Mouse (Mus musculus) testis, adult 2 months (tissue): ENCODE measurements around the gene Gm39566.

Source experiments
- CTCF ChIP-seq: fragments of 200-500 bp; IDR thresholded peaks from 2 replicates; pipeline ENCODE4 v1.5.1; 2012; ENCODE audit warnings: low read depth, mild to moderate bottlenecking, inconsistent platforms, low read length, moderate library complexity; ENCODE audit not compliant: control insufficient read depth, insufficient read depth, insufficient replicate concordance
- POLR2A ChIP-seq: fragments of 200-500 bp; IDR thresholded peaks from 2 replicates; pipeline ENCODE4 v1.6.1; 2012; ENCODE audit warnings: low read depth, mild to moderate bottlenecking, inconsistent platforms, low read length, moderate library complexity; ENCODE audit not compliant: control insufficient read depth

GRCm38 (mm10) chr11:69858113-69858998, 43.3 kb upstream of the Gm39566 start, which contains the start of gene Tnk1:
- TF ChIP-seq CTCF = no peak
- no peak for TF ChIP-seq POLR2A
